Mouse (Mus musculus): Measurements from ENCODE around the gene AL732309.1. TPM values are rescaled to one million over a fixed set of nuclear protein-coding genes. Genes with fewer than 3 reads are reported as not detected.

The AL732309.1 gene
- polyA plus RNA-seq (2012) = 0.97 and 2.3 TPM in 2 replicates

GRCm38 (mm10) chr2:25246183-25247072 lies at the start of gene AL732309.1:
TSS of gene AL732309.1 (minus strand) at chr2:25246863.
- no peak for TF ChIP-seq GATA1 (IDR thresholded peaks at IDR 0.05; ENCODE audit: low read length)

- no peak for TF ChIP-seq GATA1 (IDR thresholded peaks at IDR 0.05; ENCODE audit: low read length)
These were observed 47.0 kb upstream of the AL732309.1 start for GRCm38 (mm10) chr2:25293706-25294105.

GRCm38 (mm10) chr2:25292856-25293255 lies 46.2 kb upstream of the AL732309.1 start:
- no peak for TF ChIP-seq GATA1 (IDR thresholded peaks at IDR 0.05; ENCODE audit: low read length)

GRCm38 (mm10) chr2:25292054-25292544 lies 45.4 kb upstream of the AL732309.1 start:
- no peak for TF ChIP-seq GATA1 (IDR thresholded peaks at IDR 0.05; ENCODE audit: low read length)

- no peak for TF ChIP-seq GATA1 (IDR thresholded peaks at IDR 0.05; ENCODE audit: low read length)
These were observed 44.8 kb upstream of the AL732309.1 start for GRCm38 (mm10) chr2:25291184-25292053.

GRCm38 (mm10) chr2:25290816-25291130 lies 44.1 kb upstream of the AL732309.1 start:
- no peak for TF ChIP-seq GATA1 (IDR thresholded peaks at IDR 0.05; ENCODE audit: low read length)

GRCm38 (mm10) chr2:25290101-25290815 lies 43.6 kb upstream of the AL732309.1 start:
- TF ChIP-seq GATA1 (IDR thresholded peaks at IDR 0.05; ENCODE audit: low read length) = no peak

- TF ChIP-seq GATA1 (IDR thresholded peaks at IDR 0.05; ENCODE audit: low read length) = no peak
These were observed 43.0 kb upstream of the AL732309.1 start, which contains the start of gene Lrrc26 for GRCm38 (mm10) chr2:25289651-25290050. TSS of gene Lrrc26 (plus strand) at chr2:25289915.

GRCm38 (mm10) chr2:25288734-25289345 lies 42.2 kb upstream of the AL732309.1 start:
- TF ChIP-seq GATA1 (IDR thresholded peaks at IDR 0.05; ENCODE audit: low read length) = no peak

- TF ChIP-seq GATA1 (IDR thresholded peaks at IDR 0.05; ENCODE audit: low read length) = no peak
These were observed 41.4 kb upstream of the AL732309.1 start, which contains the start of gene Tmem210 for GRCm38 (mm10) chr2:25287927-25288649. TSS of gene Tmem210 (plus strand) at chr2:25288145.

- TF ChIP-seq GATA1 (IDR thresholded peaks at IDR 0.05; ENCODE audit: low read length) = no peak
These were observed 40.4 kb upstream of the AL732309.1 start for GRCm38 (mm10) chr2:25286837-25287636.

- TF ChIP-seq GATA1 (IDR thresholded peaks at IDR 0.05; ENCODE audit: low read length) = no peak
These were observed 39.7 kb upstream of the AL732309.1 start for GRCm38 (mm10) chr2:25286314-25286713.

- TF ChIP-seq GATA1 (IDR thresholded peaks at IDR 0.05; ENCODE audit: low read length) = no peak
These were observed 38.9 kb upstream of the AL732309.1 start for GRCm38 (mm10) chr2:25285551-25285950.
